Mouse (Mus musculus): ENCODE measurements at regions not wholly inside any gene's neighbourhood (a gene's known extent, or its start where the extent isn't known, plus 50 kb on each side); places are given as distances from the start of the nearest gene placed in this dataset.

DNA sequence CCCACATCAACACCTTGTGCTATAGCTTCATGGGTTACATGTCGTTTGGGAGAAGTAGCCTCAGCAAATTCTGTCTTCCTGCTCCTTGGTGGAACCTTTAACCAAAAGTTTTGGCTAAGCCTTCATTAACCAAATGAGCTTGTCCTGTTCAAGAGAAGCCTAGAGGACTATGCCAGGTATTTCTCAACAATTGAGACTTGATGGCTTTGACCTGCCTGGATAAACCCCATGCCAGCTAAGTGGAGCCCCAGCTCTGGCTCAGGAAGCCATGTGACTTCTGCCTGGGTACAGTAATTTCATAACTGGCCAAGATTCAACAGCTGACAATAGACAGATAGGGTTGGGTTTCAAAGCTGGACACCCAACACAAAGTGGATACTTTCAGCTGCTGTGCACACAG, 174.5 kb downstream of the Lpin1 start:
- no peak for DNase-seq
- H3K4me2 ChIP-seq (ENCODE audit: low read depth, low read length), result no peak overlapping the region
- no peak overlapping the region for H3K9ac ChIP-seq (replicated peaks)
- H3K4me3 ChIP-seq (ENCODE audit: low read depth, low read length), result no peak overlapping the region
- no peaks in the 10 kb centered on the region for H3K4me1 ChIP-seq (ENCODE audit: insufficient read depth)
- H3K27ac ChIP-seq (ENCODE audit: low read depth), result no peak overlapping the region
- H3K9me3 ChIP-seq (ENCODE audit: low read length), result no peaks in the 10 kb centered on the region
- H3K27me3 ChIP-seq (ENCODE audit: insufficient read depth, low read length), result no peaks in the 10 kb centered on the region
- TF ChIP-seq EP300 (IDR thresholded peaks at IDR 0.05; ENCODE audit: low read depth) (no peak), CTCF (IDR thresholded peaks at IDR 0.05; ENCODE audit: low read depth) (no peak)
- 61% methylated on average over 1 of the region's 1 CpGs for WGBS (ENCODE audit: insufficient replicate concordance)
- H3K36me3 ChIP-seq (replicated peaks; ENCODE audit: insufficient read depth, low read length), result no peaks in the 10 kb centered on the region
- ATAC-seq, result no peak

DNA sequence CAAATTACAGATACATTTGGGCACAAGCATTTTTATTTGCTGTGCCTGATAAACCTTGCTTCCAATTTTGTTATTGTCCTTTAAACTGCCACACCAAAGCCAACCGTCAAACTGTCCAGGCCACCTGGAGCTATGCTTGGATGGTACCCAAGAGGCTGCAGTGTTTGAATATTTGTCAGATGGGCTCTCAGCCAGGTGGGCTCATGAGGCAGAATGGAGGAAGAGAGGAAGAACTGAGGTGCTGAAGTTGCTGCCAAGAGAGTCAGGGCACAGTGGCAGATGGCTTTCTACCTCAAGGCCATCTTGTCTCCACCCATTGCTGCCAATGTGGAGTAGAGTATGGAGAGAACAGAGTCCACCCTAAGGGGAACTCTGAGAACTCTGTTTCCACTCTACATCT, 176.0 kb downstream of the Lpin1 start:
- H3K27me3 ChIP-seq (ENCODE audit: insufficient read depth, low read length), result no peaks in the 10 kb centered on the region
- no peak overlapping the region for H3K27ac ChIP-seq (ENCODE audit: low read depth)
- H3K4me2 ChIP-seq (ENCODE audit: low read depth, low read length), result no peak overlapping the region
- H3K4me1 ChIP-seq (ENCODE audit: insufficient read depth), result no peaks in the 10 kb centered on the region
- no peaks in the 10 kb centered on the region for H3K36me3 ChIP-seq (replicated peaks; ENCODE audit: insufficient read depth, low read length)
- no peaks in the 10 kb centered on the region for H3K9me3 ChIP-seq (ENCODE audit: low read length)
- ATAC-seq (no peak), DNase-seq (no peak)
- TF ChIP-seq CTCF (IDR thresholded peaks at IDR 0.05; ENCODE audit: low read depth) (no peak), EP300 (IDR thresholded peaks at IDR 0.05; ENCODE audit: low read depth) (0 out of 2 replicates have a peak, but pooled peaks have one; percentile 11)
- WGBS (ENCODE audit: insufficient replicate concordance), result 77% methylated on average over 1 of the region's 1 CpGs
- H3K9ac ChIP-seq (replicated peaks), result no peak overlapping the region
- H3K4me3 ChIP-seq (ENCODE audit: low read depth, low read length), result no peak overlapping the region

DNA sequence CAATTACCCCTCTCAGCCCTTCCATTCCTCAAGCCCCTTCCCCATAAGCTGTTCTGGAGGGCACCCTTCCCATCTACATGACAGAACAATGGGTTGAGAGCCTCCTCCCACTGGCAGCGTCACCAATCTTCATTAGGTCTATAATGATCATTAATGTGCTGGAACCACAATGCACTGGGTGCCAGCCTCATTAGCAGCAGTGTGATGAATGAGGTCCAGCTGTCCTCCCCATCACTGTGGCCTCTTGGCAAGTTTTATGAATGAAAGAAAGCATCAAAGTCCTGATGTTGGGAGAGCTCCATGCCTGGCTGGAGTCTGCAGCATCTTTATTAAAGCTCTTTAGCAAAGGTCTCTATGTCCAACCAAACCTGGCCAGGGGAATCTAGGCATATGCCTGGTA, 176.5 kb downstream of the Lpin1 start:
- DNase-seq (no peak), ATAC-seq (no peak)
- no peak overlapping the region for H3K27ac ChIP-seq (ENCODE audit: low read depth)
- no peak overlapping the region for H3K4me3 ChIP-seq (ENCODE audit: low read depth, low read length)
- no peaks in the 10 kb centered on the region for H3K36me3 ChIP-seq (replicated peaks; ENCODE audit: insufficient read depth, low read length)
- no peak overlapping the region for H3K9ac ChIP-seq (replicated peaks)
- H3K27me3 ChIP-seq (ENCODE audit: insufficient read depth, low read length), result no peaks in the 10 kb centered on the region
- 65% methylated on average over 1 of the region's 1 CpGs for WGBS (ENCODE audit: insufficient replicate concordance)
- no peak for TF ChIP-seq EP300 (IDR thresholded peaks at IDR 0.05; ENCODE audit: low read depth)
- TF ChIP-seq CTCF (IDR thresholded peaks at IDR 0.05; ENCODE audit: low read depth), result no peak
- no peaks in the 10 kb centered on the region for H3K4me1 ChIP-seq (ENCODE audit: insufficient read depth)
- no peak overlapping the region for H3K4me2 ChIP-seq (ENCODE audit: low read depth, low read length)
- H3K9me3 ChIP-seq (ENCODE audit: low read length), result no peaks in the 10 kb centered on the region

DNA sequence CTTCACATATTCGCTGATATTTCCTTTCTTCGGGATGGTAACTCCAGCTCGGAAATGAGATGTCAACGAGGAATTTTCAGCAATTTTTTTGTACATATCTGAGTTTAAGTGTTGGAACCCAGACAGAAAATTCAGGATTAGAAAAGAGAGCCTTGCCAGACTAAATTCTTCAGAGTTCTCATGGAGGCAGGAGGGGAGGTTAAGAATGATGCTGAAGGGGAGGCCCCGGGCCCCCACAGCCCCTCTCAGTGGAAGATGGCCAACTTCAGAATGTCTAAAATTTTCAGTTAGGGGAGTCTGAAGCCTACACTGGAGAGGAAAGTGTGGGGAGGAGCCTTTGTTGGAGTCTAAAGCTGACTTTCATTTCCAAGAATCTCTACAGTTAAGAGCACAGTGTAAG, 184.8 kb downstream of the Lpin1 start:
- Histone ChIP-seq H3K36me3 (replicated peaks; ENCODE audit: insufficient read depth, low read length) (no peaks in the 10 kb centered on the region), H3K9me3 (ENCODE audit: low read length) (no peaks in the 10 kb centered on the region), H3K4me3 (ENCODE audit: low read depth, low read length) (no peak overlapping the region), H3K9ac (replicated peaks) (no peak overlapping the region), H3K27me3 (ENCODE audit: insufficient read depth, low read length) (no peaks in the 10 kb centered on the region), H3K4me2 (ENCODE audit: low read depth, low read length) (no peak overlapping the region), H3K27ac (ENCODE audit: low read depth) (no peak overlapping the region), H3K4me1 (ENCODE audit: insufficient read depth) (no peaks in the 10 kb centered on the region)
- WGBS (ENCODE audit: insufficient replicate concordance), result 76% methylated on average over 5 of the region's 5 CpGs
- ATAC-seq (no peak), DNase-seq (no peak)
- TF ChIP-seq CTCF (IDR thresholded peaks at IDR 0.05; ENCODE audit: low read depth) (no peak), EP300 (IDR thresholded peaks at IDR 0.05; ENCODE audit: low read depth) (no peak)

DNA sequence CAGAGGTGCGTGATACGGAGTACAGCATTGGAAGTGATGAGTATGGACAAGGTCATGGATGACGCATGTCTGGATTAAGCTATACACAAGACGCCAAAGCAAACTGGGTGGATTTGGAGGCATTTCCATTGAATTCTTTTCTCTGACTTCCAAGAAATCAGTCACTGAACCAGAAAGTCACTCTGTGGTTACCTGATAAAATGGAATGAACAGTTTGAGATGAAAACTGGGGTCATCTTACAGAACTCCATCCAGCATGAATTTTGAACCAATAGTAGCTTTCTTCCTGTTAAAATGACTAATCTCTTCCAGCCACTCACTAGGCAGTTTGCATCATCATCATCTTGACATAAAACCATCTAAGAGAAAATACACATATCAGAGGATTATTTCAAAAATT, 186.2 kb downstream of the Lpin1 start:
- Histone ChIP-seq H3K9me3 (ENCODE audit: low read length) (no peaks in the 10 kb centered on the region), H3K4me2 (ENCODE audit: low read depth, low read length) (no peak overlapping the region), H3K9ac (replicated peaks) (no peak overlapping the region), H3K27me3 (ENCODE audit: insufficient read depth, low read length) (no peaks in the 10 kb centered on the region), H3K4me1 (ENCODE audit: insufficient read depth) (no peaks in the 10 kb centered on the region), H3K36me3 (replicated peaks; ENCODE audit: insufficient read depth, low read length) (no peaks in the 10 kb centered on the region), H3K4me3 (ENCODE audit: low read depth, low read length) (no peak overlapping the region), H3K27ac (ENCODE audit: low read depth) (no peak overlapping the region)
- DNase-seq (no peak), ATAC-seq (no peak)
- no peak for TF ChIP-seq EP300 (IDR thresholded peaks at IDR 0.05; ENCODE audit: low read depth)
- TF ChIP-seq CTCF (IDR thresholded peaks at IDR 0.05; ENCODE audit: low read depth), result no peak
- 79% methylated on average over 4 of the region's 4 CpGs for WGBS (ENCODE audit: insufficient replicate concordance)

DNA sequence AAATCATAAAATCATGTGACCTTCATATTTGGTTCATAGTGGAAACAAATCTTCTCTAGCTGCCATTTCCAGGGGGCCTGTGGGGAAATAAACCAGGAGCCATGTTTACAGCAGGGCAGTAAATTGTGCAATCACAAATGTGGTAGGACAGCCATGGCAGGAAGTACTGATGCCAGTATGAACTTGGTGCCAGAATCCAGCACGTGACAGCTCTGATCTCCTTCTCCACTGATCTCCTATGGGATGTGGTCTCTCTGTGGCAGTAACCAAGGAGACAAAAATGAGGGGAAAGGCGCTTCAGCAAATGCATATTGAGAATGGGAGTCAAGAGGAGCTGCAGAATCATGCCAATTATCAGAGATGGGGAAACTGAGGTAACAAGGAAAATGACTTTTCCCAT, 215.0 kb downstream of the Lpin1 start:
- ATAC-seq (no peak), DNase-seq (no peak)
- H3K27ac ChIP-seq (ENCODE audit: low read depth), result no peak overlapping the region
- H3K4me1 ChIP-seq (ENCODE audit: insufficient read depth), result no peaks in the 10 kb centered on the region
- H3K9me3 ChIP-seq (ENCODE audit: low read length), result no peaks in the 10 kb centered on the region; the same call in 1 of the 2 replicates
- no peaks in the 10 kb centered on the region for H3K36me3 ChIP-seq (replicated peaks; ENCODE audit: insufficient read depth, low read length)
- no peak overlapping the region for H3K9ac ChIP-seq (replicated peaks)
- H3K4me2 ChIP-seq (ENCODE audit: low read depth, low read length), result no peak overlapping the region
- TF ChIP-seq CTCF (IDR thresholded peaks at IDR 0.05; ENCODE audit: low read depth) (no peak), EP300 (IDR thresholded peaks at IDR 0.05; ENCODE audit: low read depth) (no peak)
- no peak overlapping the region for H3K4me3 ChIP-seq (ENCODE audit: low read depth, low read length)
- H3K27me3 ChIP-seq (ENCODE audit: insufficient read depth, low read length), result no peaks in the 10 kb centered on the region
- WGBS (ENCODE audit: insufficient replicate concordance), result 58% methylated on average over 2 of the region's 2 CpGs

DNA sequence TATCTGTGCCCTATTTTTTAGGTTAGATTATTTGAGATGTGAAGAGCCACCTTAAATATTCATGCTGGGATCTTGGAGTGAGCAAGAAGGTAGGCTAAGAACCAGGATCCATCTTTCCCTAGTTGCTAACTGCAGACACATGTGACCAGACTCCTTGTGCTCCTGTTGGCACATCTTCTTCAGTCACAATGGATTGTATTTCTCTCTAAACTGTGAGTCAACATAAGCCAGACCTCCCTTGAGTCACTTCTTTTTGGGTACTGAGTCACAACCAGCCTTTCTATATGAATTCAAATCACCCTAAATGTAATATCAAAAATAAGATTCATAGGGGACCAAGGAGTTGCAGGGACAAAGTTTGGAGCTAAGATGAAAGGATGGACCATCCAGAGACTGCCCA, 217.9 kb downstream of the Lpin1 start:
- H3K4me2 ChIP-seq (ENCODE audit: low read depth, low read length), result no peak overlapping the region
- DNase-seq (no peak), ATAC-seq (no peak)
- H3K9ac ChIP-seq (replicated peaks), result no peak overlapping the region
- H3K4me3 ChIP-seq (ENCODE audit: low read depth, low read length), result no peak overlapping the region
- TF ChIP-seq CTCF (IDR thresholded peaks at IDR 0.05; ENCODE audit: low read depth), result no peak
- TF ChIP-seq EP300 (IDR thresholded peaks at IDR 0.05; ENCODE audit: low read depth), result no peak
- no peaks in the 10 kb centered on the region; the same call in 1 of the 2 replicates for H3K9me3 ChIP-seq (ENCODE audit: low read length)
- H3K4me1 ChIP-seq (ENCODE audit: insufficient read depth), result no peaks in the 10 kb centered on the region
- H3K36me3 ChIP-seq (replicated peaks; ENCODE audit: insufficient read depth, low read length), result no peaks in the 10 kb centered on the region
- H3K27ac ChIP-seq (ENCODE audit: low read depth), result no peak overlapping the region
- H3K27me3 ChIP-seq (ENCODE audit: insufficient read depth, low read length), result no peaks in the 10 kb centered on the region
